Mouse (Mus musculus) lung, adult 2 months (tissue): ENCODE data around the gene Tjp2.

Experiments used
- CTCF ChIP-seq: fragments of 200-500 bp; IDR thresholded peaks from 2 replicates; pipeline ENCODE4 v1.5.1; 2011; ENCODE audit warnings: mild to moderate bottlenecking, low read length, control low read depth; ENCODE audit not compliant: insufficient read depth
- POLR2A ChIP-seq: fragments of 200-500 bp; IDR thresholded peaks from 2 replicates; pipeline ENCODE4 v1.6.1; 2011; ENCODE audit warnings: low read depth, mild to moderate bottlenecking, control low read depth, low read length, borderline replicate concordance; ENCODE audit errors: extremely low read depth

DNA sequence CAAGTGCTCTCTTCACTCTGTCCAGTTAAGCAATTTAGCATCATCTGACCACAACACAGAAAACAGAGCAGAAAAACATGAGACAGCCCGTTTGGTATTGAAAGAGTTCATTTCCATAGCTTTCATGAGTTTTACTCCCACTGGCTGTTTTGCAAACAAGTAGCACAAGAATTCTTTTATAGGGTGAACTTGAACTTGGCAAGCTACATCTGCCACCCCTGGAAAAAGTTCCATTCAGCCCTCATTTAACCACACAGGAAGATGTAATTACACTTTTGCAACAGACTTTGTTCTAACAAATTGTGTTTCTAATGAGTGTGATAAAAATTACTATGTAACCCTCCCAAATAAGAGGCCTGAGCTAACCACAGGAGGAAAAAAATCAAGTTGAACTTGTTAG, 19.8 kb downstream of the Tjp2 start:
- TF ChIP-seq CTCF (no peak), POLR2A (no peak)
